Mouse (Mus musculus) spleen, adult 18-20 months (tissue): ENCODE data around the gene Ano10.
A peak's percentile ranks its signal among the peaks of the same experiment; 100 is the strongest.

Experiments
- DNase-seq, 2 experiments: peaks; one replicate each; pipeline ENCODE4 v3.0.0; 2022; ENCODE audit warnings: mixed read lengths in 2 of 2

The Ano10 gene

GRCm38 (mm10) chr9:122153436-122153835, 140.8 kb downstream of the Ano10 start:
- no peak for DNase-seq

DNA sequence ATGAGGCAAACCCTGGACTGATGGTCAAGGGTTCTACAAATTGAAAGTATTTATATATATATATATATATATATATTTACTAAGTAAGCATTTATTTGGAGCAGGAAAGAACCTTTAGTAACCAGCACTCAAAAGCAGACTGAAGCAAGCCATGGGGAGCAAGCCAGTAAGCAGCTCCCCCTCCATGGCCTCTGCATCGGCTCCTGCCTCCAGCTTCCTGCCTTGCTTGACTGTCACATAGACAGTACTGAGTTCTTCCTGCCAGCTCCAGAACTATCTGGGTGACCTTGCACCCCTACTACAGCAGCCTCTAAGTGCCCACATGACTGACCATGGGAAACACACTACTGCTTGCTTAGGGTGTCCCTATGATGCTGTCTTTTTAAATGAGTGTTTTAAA, 141.7 kb downstream of the Ano10 start:
- no peak for DNase-seq

DNA sequence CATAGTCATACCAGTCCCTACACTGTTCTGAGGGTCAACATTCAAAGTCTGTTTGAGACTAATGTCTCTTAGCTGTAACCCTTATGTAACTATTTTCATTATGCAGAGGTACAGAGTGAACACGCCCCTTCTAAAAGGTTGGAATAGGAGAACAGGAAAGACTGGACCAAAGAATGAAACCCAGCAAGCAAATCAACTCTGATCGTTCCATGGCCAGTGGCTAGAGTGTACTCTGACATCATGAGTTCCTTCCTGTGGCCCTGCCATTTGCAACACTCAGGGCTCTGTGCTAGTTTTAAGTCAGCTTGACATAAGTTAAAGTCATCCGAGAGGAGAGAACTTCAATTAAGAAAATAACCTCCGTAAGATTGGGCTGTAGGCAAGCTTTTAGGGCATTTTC, 142.2 kb downstream of the Ano10 start:
- no peak for DNase-seq

- DNase-seq: no peak
Measured at GRCm38 (mm10) chr9:122149997-122150826, 144.0 kb downstream of the Ano10 start.

- no peak for DNase-seq
Measured at GRCm38 (mm10) chr9:122148356-122148755, 145.9 kb downstream of the Ano10 start.

DNA sequence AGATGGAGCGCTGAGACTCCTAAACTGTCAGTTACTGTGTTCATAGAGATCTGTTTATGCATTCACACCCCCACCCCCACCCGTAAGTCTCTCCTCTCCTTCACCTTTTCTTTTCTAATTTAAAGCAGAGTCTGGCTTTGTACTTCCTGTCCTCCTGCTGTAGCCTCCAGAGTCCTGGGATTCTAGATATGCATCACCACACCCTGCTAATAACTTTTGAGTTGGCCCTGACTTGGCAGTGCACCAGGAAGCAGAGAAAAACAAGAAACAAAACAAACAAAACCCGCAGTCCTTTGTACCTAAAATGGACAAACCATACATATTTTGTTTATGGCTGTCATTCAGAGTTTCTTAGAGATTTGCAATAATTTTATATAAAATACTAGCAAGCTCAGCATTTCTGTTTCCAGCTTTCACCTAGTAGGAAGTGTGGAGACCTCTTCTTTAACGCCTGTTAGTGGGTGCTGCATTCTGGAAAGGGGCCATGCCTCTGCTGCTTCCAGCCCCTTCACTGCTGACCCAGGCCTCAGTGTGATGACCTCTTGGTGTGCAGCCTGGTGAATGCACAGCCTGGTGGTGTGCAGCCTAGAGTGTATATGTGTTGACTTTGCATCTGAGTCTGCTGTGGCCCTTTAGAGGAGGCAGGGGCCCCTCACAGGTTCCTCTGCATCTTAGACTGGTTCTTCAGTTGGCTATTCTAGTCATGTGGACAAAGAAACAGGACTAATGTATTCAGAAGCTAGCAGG, 147.9 kb downstream of the Ano10 start:
- no peak for DNase-seq

GRCm38 (mm10) chr9:122145677-122146076, 148.5 kb downstream of the Ano10 start:
- DNase-seq: no peak

- no peak for DNase-seq
Measured at GRCm38 (mm10) chr9:122144776-122145175, 149.4 kb downstream of the Ano10 start.

DNA sequence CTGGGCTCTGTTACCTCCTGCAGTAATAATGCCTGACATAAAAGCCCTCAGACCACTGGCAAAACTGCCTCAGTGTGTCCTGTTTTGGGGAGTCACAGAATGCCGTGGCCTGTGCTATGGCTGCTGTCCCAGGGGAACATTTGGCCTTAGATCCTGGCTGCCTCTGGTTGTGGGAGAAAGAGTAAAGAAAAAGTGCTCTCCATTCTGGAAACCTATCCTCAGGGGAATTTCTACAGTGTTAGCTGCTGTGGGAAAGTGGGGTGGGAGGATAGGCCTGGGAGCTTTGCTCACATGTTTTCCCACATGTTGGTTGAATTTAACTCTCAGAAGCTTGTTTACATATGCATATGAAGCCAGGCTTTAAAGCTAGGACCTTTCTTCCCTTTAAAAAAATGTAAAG, 151.0 kb downstream of the Ano10 start:
- DNase-seq: no peak

- DNase-seq: no peak
Measured at GRCm38 (mm10) chr9:122139236-122139635, 155.0 kb downstream of the Ano10 start.

GRCm38 (mm10) chr9:122138371-122139029, 155.7 kb downstream of the Ano10 start:
- DNase-seq: no peak

GRCm38 (mm10) chr9:122137960-122138359, 156.3 kb downstream of the Ano10 start:
- DNase-seq: no peak

- no peak for DNase-seq
Measured at GRCm38 (mm10) chr9:122135885-122136170, 158.4 kb downstream of the Ano10 start.

DNA sequence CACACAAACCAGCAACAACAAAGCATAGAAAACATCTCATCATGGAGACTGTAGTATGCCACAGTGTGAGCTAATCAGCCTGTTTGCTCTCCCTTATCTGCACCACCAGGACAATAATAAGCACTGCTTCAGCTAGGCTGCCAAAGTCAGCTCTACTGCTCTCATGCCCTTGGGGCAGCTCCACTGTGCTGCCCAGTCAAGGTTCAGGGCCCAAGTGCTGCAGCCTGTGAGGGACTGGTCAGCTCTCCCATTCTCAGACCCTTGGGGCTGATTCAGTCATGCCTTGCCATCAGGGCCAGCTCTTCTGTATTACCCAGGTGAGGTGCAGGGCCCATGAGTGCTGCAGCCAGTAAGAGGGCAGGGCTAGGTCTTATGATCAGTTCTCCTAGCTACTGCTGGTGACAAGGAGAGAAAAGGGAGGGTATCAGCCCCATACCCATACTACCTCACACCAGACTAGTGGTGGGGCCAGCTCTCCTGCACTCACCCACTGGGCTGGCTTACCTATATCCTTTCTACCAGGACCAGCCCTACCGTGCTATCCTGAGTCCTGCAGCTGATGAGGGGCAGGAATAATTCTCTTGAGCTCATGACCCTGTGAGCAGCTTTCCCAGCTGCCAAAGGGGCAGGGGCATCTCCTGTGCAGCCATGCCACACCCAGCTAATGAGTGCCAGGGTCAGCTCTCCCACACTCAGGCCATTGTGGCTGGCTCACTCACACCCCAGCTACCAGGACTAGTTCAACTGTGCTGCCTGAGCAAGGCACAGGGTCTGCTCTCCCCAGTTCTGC, 158.9 kb downstream of the Ano10 start:
- no peak for DNase-seq

DNA sequence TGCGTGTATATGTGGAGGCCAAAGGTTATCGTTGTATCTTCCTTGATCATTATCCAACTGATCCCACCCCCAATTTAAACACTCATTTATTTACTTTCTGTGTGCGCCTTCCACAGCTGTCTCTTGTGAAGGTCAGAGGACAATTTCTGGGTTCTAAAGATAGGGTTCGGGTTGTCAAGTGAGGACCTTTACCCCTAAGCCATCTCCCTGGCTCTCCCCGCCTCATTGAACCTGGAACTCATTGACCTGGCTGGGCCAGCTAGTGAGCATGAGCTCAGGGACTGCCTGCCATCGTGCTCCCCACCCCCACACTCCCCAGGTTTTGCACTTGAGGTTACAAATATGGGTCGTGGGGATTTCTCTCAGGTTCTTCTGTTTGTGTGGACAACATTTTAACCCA, 162.1 kb downstream of the Ano10 start:
- no peak for DNase-seq

- no peak for DNase-seq
Measured at GRCm38 (mm10) chr9:122130666-122131065, 163.6 kb downstream of the Ano10 start.

- DNase-seq: peak; percentile 30 to 43
Measured at GRCm38 (mm10) chr9:122128686-122129085, 165.5 kb downstream of the Ano10 start.

- no peak for DNase-seq
Measured at GRCm38 (mm10) chr9:122127271-122127785, 166.9 kb downstream of the Ano10 start.

DNA sequence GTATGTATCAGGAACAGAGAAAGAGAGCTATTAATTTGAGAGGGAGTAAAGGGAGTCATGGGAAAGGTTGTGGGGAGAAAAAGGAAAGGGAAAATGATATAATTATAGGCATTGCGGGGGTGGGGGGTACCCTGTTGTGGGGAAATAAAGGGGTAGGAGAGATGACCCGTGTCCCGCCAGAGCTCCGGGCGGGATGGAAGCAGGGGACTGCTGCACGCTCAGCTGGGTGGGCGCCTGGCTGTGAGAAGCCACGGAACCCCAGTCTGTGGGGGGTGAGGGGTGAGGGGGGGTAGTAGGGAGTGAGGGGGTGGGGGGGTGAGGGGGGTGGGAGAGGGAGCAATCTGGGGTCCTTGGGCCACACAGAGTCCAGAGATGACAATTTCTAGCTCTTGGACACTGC, 167.4 kb downstream of the Ano10 start:
- no peak for DNase-seq
